Mouse (Mus musculus) MEL (cell line): ENCODE results near the gene Tmem87b. TPM values are rescaled to one million over a fixed set of nuclear protein-coding genes. Genes with fewer than 3 reads are reported as not detected.

ENCODE experiments used
- DNase-seq: peaks from one replicate; pipeline ENCODE4 v3.0.0; 2011; ENCODE audit warnings: low read depth, low spot score
- H3K27ac ChIP-seq: 2 replicates; pipeline ENCODE4 v1.5.1; 2012; ENCODE audit warnings: low read depth, mild to moderate bottlenecking, control low read depth, low read length, moderate library complexity; ENCODE audit not compliant: control insufficient read depth
- H3K27me3 ChIP-seq, 2 experiments: fragments of 150-350 bp in 1 of 2; sonication (generic) in 1 of 2; 2 replicates each; pipeline ENCODE4 v1.6.1; 2012; ENCODE audit warnings: low read length in 2 of 2, mild to moderate bottlenecking in 2 of 2, improper control_type of control experiment in 1 of 2, moderate library complexity in 1 of 2; ENCODE audit not compliant: insufficient read depth in 2 of 2, control insufficient read depth in 1 of 2
- H3K36me3 ChIP-seq, 2 experiments: 2 replicates each; pipeline ENCODE4 v1.6.1; 2012 to 2014; ENCODE audit warnings: low read length in 2 of 2, improper control_type of control experiment in 1 of 2, inconsistent platforms in 1 of 2, mild to moderate bottlenecking in 1 of 2; ENCODE audit not compliant: insufficient read depth in 2 of 2, control insufficient read depth in 1 of 2
- H3K4me1 ChIP-seq, 2 experiments: fragments of 150-350 bp in 1 of 2; sonication (generic) in 1 of 2; 2 replicates each; pipeline ENCODE4 v1.6.1; 2012; ENCODE audit warnings: low read length in 2 of 2, improper control_type of control experiment in 1 of 2, mild to moderate bottlenecking in 1 of 2; ENCODE audit not compliant: insufficient read depth in 2 of 2, control insufficient read depth in 1 of 2
- H3K4me3 ChIP-seq, 2 experiments: fragments of 150-350 bp in 1 of 2; sonication (generic) in 1 of 2; 2 replicates each; pipeline ENCODE4 v1.5.1; 2012; ENCODE audit warnings: low read depth in 2 of 2, low read length in 2 of 2, mild to moderate bottlenecking in 2 of 2, moderate library complexity in 2 of 2, control low read depth in 1 of 2, improper control_type of control experiment in 1 of 2; ENCODE audit not compliant: control insufficient read depth in 1 of 2, insufficient read depth in 1 of 2
- H3K79me2 ChIP-seq: 2 replicates; pipeline ENCODE4 v1.6.1; 2012; ENCODE audit warnings: mild to moderate bottlenecking, low read length, moderate library complexity; ENCODE audit not compliant: control insufficient read depth, poor library complexity, insufficient read depth
- H3K9ac ChIP-seq: 2 replicates; pipeline ENCODE4 v1.6.1; 2012; ENCODE audit warnings: low read depth, mild to moderate bottlenecking, control low read depth, low read length, moderate library complexity; ENCODE audit not compliant: control insufficient read depth, poor library complexity, severe bottlenecking
- H3K9me3 ChIP-seq: fragments of 150-350 bp; sonication (generic); replicated peaks from 2 replicates; pipeline ENCODE4 v1.6.1; 2012; ENCODE audit warnings: mild to moderate bottlenecking, low read length, improper control_type of control experiment, moderate library complexity; ENCODE audit not compliant: insufficient read depth
- BHLHE40 ChIP-seq: IDR thresholded peaks from 2 replicates; pipeline ENCODE4 v1.6.1; 2012; ENCODE audit warnings: low read depth, mild to moderate bottlenecking, inconsistent platforms, low read length, improper control_type of control experiment, borderline replicate concordance
- CTCF ChIP-seq, 3 experiments: IDR thresholded peaks in 2 of 3; conservative IDR thresholded peaks in 1 of 3; 2 replicates each; pipeline ENCODE4 v1.5.1; 2011 to 2012; ENCODE audit warnings: low read length in 3 of 3, low read depth in 2 of 3, mild to moderate bottlenecking in 2 of 3, improper control_type of control experiment in 1 of 3, inconsistent platforms in 1 of 3, mixed read lengths in 1 of 3, moderate library complexity in 1 of 3; ENCODE audit not compliant: control insufficient read depth in 1 of 3, insufficient read depth in 1 of 3, poor library complexity in 1 of 3, severe bottlenecking in 1 of 3
- ETS1 ChIP-seq: IDR thresholded peaks from 2 replicates; pipeline ENCODE4 v1.6.1; 2012; ENCODE audit warnings: low read depth, mild to moderate bottlenecking, inconsistent platforms, low read length, improper control_type of control experiment, moderate library complexity
- HCFC1 ChIP-seq: IDR thresholded peaks from 2 replicates; pipeline ENCODE4 v1.6.1; 2012; ENCODE audit warnings: low read depth, mild to moderate bottlenecking, inconsistent platforms, low read length, improper control_type of control experiment, moderate library complexity
- MAFK ChIP-seq: IDR thresholded peaks from 2 replicates; pipeline ENCODE4 v1.6.1; 2011; ENCODE audit warnings: low read depth, mild to moderate bottlenecking, low read length, improper control_type of control experiment, borderline replicate concordance
- MAX ChIP-seq: IDR thresholded peaks from 2 replicates; pipeline ENCODE4 v1.6.1; 2011; ENCODE audit warnings: low read length, improper control_type of control experiment
- MAZ ChIP-seq: IDR thresholded peaks from 2 replicates; pipeline ENCODE4 v1.6.1; 2012; ENCODE audit warnings: low read depth, mild to moderate bottlenecking, inconsistent platforms, low read length, improper control_type of control experiment
- MXI1 ChIP-seq: IDR thresholded peaks from 2 replicates; pipeline ENCODE4 v1.6.1; 2011; ENCODE audit warnings: mild to moderate bottlenecking, low read depth, low read length, improper control_type of control experiment
- MYB ChIP-seq: IDR thresholded peaks from 2 replicates; pipeline ENCODE4 v1.6.1; 2011; ENCODE audit warnings: mild to moderate bottlenecking, low read depth, low read length, improper control_type of control experiment
- MYC ChIP-seq: IDR thresholded peaks from 2 replicates; pipeline ENCODE4 v1.6.1; 2011; ENCODE audit warnings: low read depth, mild to moderate bottlenecking, low read length, improper control_type of control experiment, moderate library complexity
- POLR2A ChIP-seq, 2 experiments: IDR thresholded peaks; 2 replicates each; pipeline ENCODE4 v1.6.1; 2011 to 2012; ENCODE audit warnings: low read length in 2 of 2, mild to moderate bottlenecking in 2 of 2, control low read depth in 1 of 2, improper control_type of control experiment in 1 of 2, low read depth in 1 of 2, moderate library complexity in 1 of 2; ENCODE audit not compliant: control insufficient read depth in 1 of 2, insufficient read depth in 1 of 2, poor library complexity in 1 of 2
- POLR2AphosphoS5 ChIP-seq: IDR thresholded peaks from 2 replicates; pipeline ENCODE4 v1.6.1; 2012; ENCODE audit warnings: low read depth, borderline replicate concordance, mild to moderate bottlenecking, inconsistent platforms, low read length, moderate library complexity, mixed read lengths
- RAD21 ChIP-seq: IDR thresholded peaks from 2 replicates; pipeline ENCODE4 v1.6.1; 2011; ENCODE audit warnings: mild to moderate bottlenecking, low read depth, low read length, improper control_type of control experiment
- SIN3A ChIP-seq: IDR thresholded peaks from 2 replicates; pipeline ENCODE4 v1.6.1; 2012; ENCODE audit warnings: low read length, improper control_type of control experiment, inconsistent platforms
- SMC3 ChIP-seq: IDR thresholded peaks from 2 replicates; pipeline ENCODE4 v1.6.1; 2011; ENCODE audit warnings: low read depth, low read length, improper control_type of control experiment
- TBP ChIP-seq: IDR thresholded peaks from 2 replicates; pipeline ENCODE4 v1.8.0; 2011; ENCODE audit warnings: low read depth, low read length, improper control_type of control experiment
- UBTF ChIP-seq: IDR thresholded peaks from 2 replicates; pipeline ENCODE4 v1.6.1; 2012; ENCODE audit warnings: low read depth, mild to moderate bottlenecking, inconsistent platforms, low read length, improper control_type of control experiment, moderate library complexity, borderline replicate concordance; ENCODE audit not compliant: insufficient read depth
- USF1 ChIP-seq: IDR thresholded peaks from 2 replicates; pipeline ENCODE4 v1.6.1; 2014; ENCODE audit warnings: low read depth, mild to moderate bottlenecking, inconsistent platforms, low read length, improper control_type of control experiment, moderate library complexity
- ZC3H11A ChIP-seq: IDR thresholded peaks from 2 replicates; pipeline ENCODE4 v1.6.1; 2012; ENCODE audit warnings: low read depth, mild to moderate bottlenecking, inconsistent platforms, low read length, improper control_type of control experiment
- ZKSCAN1 ChIP-seq: IDR thresholded peaks from 2 replicates; pipeline ENCODE4 v1.6.1; 2012; ENCODE audit warnings: low read depth, mild to moderate bottlenecking, inconsistent platforms, low read length, improper control_type of control experiment, moderate library complexity
- ZNF384 ChIP-seq: IDR thresholded peaks from 2 replicates; pipeline ENCODE4 v1.6.1; 2012; ENCODE audit warnings: low read depth, mild to moderate bottlenecking, inconsistent platforms, low read length, improper control_type of control experiment
- polyA plus RNA-seq, 2 experiments: library from polyadenylated mRNA; stranded (reverse) in 1 of 2; unstranded in 1 of 2; fragments of >175 nt in 1 of 2; fragments of >200 nt in 1 of 2; gene quantifications; 2 replicates each; pipeline versions ENCODE4 v1.2.1 to v1.2.4; 2012; ENCODE audit warnings: low replicate concordance in 2 of 2, low read depth in 1 of 2; ENCODE audit not compliant: insufficient read length in 2 of 2, insufficient read depth in 1 of 2, missing spikeins in 1 of 2
- total RNA-seq: library from RNA; depleted of rRNA; stranded (reverse); fragments of 300-350 nt; gene quantifications from 2 replicates; pipeline ENCODE4 v1.2.3, GENCODE M21; 2012

Gene Tmem87b
- total and polyA plus RNA-seq, 3 experiments: 3.9 to 4.8 TPM; not detected in 1

GRCm38 (mm10) chr2:128816916-128817315 is 1.0 kb upstream of the Tmem87b start:
- DNase-seq: no peak
- no peak overlapping the region for H3K27ac ChIP-seq

GRCm38 (mm10) chr2:128817387-128817785 is 532 bp upstream of the Tmem87b start:
- Histone ChIP-seq H3K9me3 (no peaks in the 10 kb centered on the region), H3K9ac (peak overlapping the region; percentile 16), H3K79me2 (peaks cover 11% of the 10 kb centered on the region), H3K27me3 (no peaks in the 10 kb centered on the region; a peak in 1 of 4 replicates), H3K4me1 (peaks cover 2 to 9% of the 10 kb centered on the region in 2 experiments; a peak in 3 of 4 replicates), H3K36me3 (peaks cover 0 to 4% of the 10 kb centered on the region in 2 experiments; a peak in 2 of 4 replicates), H3K4me3 (peak overlapping the region; percentile 56 to 83), H3K27ac (no peak overlapping the region)
- TF ChIP-seq USF1: no peak
- peak; percentile 85 for TF ChIP-seq MXI1
- TF ChIP-seq SMC3: peak; percentile 43
- TF ChIP-seq RAD21: peak; percentile 74
- TF ChIP-seq ZC3H11A: 0 out of 2 replicates have a peak, but pooled peaks have one; percentile 23
- peak; percentile 32; the same call in 1 of the 2 replicates for TF ChIP-seq MYC
- peak; percentile 40; the same call in 1 of the 2 replicates for TF ChIP-seq ZNF384
- 0 out of 2 replicates have a peak, but pooled peaks have one; percentile 0 for TF ChIP-seq TBP
- 0 out of 2 replicates have a peak, but pooled peaks have one; percentile 35 for TF ChIP-seq BHLHE40
- TF ChIP-seq MAFK: 0 out of 2 replicates have a peak, but pooled peaks have one; percentile 11
- TF ChIP-seq HCFC1: 0 out of 2 replicates have a peak, but pooled peaks have one; percentile 2
- TF ChIP-seq MYB: no peak
- TF ChIP-seq SIN3A: peak; percentile 88
- no peak for TF ChIP-seq ETS1
- TF ChIP-seq CTCF (IDR thresholded peaks at IDR 0.05 in 2 of 3, conservative IDR thresholded peaks at IDR 0.05 in 1 of 3; ENCODE audit: control insufficient read depth in 1 of 3, insufficient read depth in 1 of 3, low read depth in 2 of 3, low read length in 3 of 3, poor library complexity in 1 of 3, severe bottlenecking in 1 of 3): peak; percentile 11 to 71 (median 65); a peak in 4 of 6 replicates
- DNase-seq: peak; percentile 89

More at GRCm38 (mm10) chr2:128816916-128817315, 1.0 kb upstream of the Tmem87b start:
- H3K79me2 ChIP-seq: peaks cover 11% of the 10 kb centered on the region
- no peaks in the 10 kb centered on the region for H3K9me3 ChIP-seq
- peak overlapping the region in 1 of 2 experiments; percentile 83; a peak in 2 of 4 replicates for H3K4me3 ChIP-seq
- peak overlapping the region; percentile 12; the same call in 1 of the 2 replicates for H3K9ac ChIP-seq
- peaks cover 2 to 9% of the 10 kb centered on the region in 2 experiments; a peak in 3 of 4 replicates for H3K4me1 ChIP-seq
- TF ChIP-seq POLR2A (IDR thresholded peaks at IDR 0.05; ENCODE audit: control insufficient read depth in 1 of 2, insufficient read depth in 1 of 2, low read depth in 1 of 2, low read length in 2 of 2, poor library complexity in 1 of 2) (no peak), UBTF (no peak), POLR2AphosphoS5 (no peak), MYB (no peak), MAZ (no peak), ZKSCAN1 (no peak), MAX (no peak)
- no peaks in the 10 kb centered on the region; a peak in 1 of 4 replicates for H3K27me3 ChIP-seq
- peaks cover 0 to 4% of the 10 kb centered on the region in 2 experiments; a peak in 2 of 4 replicates for H3K36me3 ChIP-seq
